Mouse (Mus musculus) limb, embryonic 15.5 days (tissue): ENCODE data around the gene Nr1h3. TPM values are rescaled to one million over a fixed set of nuclear protein-coding genes. Genes with fewer than 3 reads are reported as not detected.

ENCODE experiments used
- ATAC-seq: fragments of 200-750 bp; cut with Nextera tagmentation; 2 replicates; pipeline ENCODE4 v1.8.0; 2017; ENCODE audit warnings: low read depth, moderate TSS enrichment; ENCODE audit not compliant: insufficient number of reproducible peaks, low FRiP score, low TSS enrichment
- H3K27ac ChIP-seq: fragments of 300-500 bp; sonication (generic); 2 replicates; pipeline ENCODE4 v1.5.1; 2015; ENCODE audit warnings: moderate library complexity, mild to moderate bottlenecking, inconsistent platforms
- H3K27me3 ChIP-seq: fragments of 300-500 bp; sonication (generic); 2 replicates; pipeline ENCODE4 v1.6.1; 2015; ENCODE audit warnings: inconsistent platforms
- H3K36me3 ChIP-seq: fragments of 300-500 bp; sonication (generic); 2 replicates; pipeline ENCODE4 v1.6.1; 2015; ENCODE audit warnings: inconsistent platforms
- H3K4me1 ChIP-seq: fragments of 300-500 bp; sonication (generic); 2 replicates; pipeline ENCODE4 v1.6.1; 2015; ENCODE audit warnings: inconsistent platforms
- H3K4me2 ChIP-seq: fragments of 300-500 bp; sonication (generic); 2 replicates; pipeline ENCODE4 v1.6.1; 2015; ENCODE audit warnings: mild to moderate bottlenecking, inconsistent platforms
- H3K4me3 ChIP-seq: fragments of 300-500 bp; sonication (generic); 2 replicates; pipeline ENCODE4 v1.5.1; 2015; ENCODE audit warnings: mild to moderate bottlenecking, inconsistent platforms
- H3K9ac ChIP-seq: fragments of 300-500 bp; sonication (generic); 2 replicates; pipeline ENCODE4 v1.6.1; 2015; ENCODE audit warnings: inconsistent platforms
- H3K9me3 ChIP-seq: fragments of 300-500 bp; sonication (generic); 2 replicates; pipeline ENCODE4 v1.6.1; 2016; ENCODE audit warnings: inconsistent platforms
- WGBS: fragments of 180-500 bp; shearing (Covaris S2); methylation state at CpG from one replicate; pipeline ENCODE4 v1.1.7; 2015; 5-methylcytosine and 5-hydroxymethylcytosine counted together
- polyA plus RNA-seq: library from polyadenylated mRNA; unstranded; fragments of >200 nt; fragmentation: Nextera tagmentation; extraction: Ambion mirVana; gene quantifications from 2 replicates; pipeline ENCODE4 v1.2.1, GENCODE M21; 2015

Nr1h3 gene
- polyA plus RNA-seq, 1 experiment from 2014 or later = 2.2 TPM

- 59% methylated on average over 4 of the region's 4 CpGs for WGBS
- peaks cover 54% of the 10 kb centered on the region for H3K36me3 ChIP-seq
- no peak overlapping the region for H3K27ac ChIP-seq
- no peaks in the 10 kb centered on the region for H3K9me3 ChIP-seq
- no peaks in the 10 kb centered on the region for H3K27me3 ChIP-seq
- H3K4me3 ChIP-seq = no peak overlapping the region
- no peak overlapping the region for H3K4me2 ChIP-seq
- H3K9ac ChIP-seq = no peak overlapping the region
- no peak for ATAC-seq
- no peaks in the 10 kb centered on the region for H3K4me1 ChIP-seq
These were observed 14.4 kb upstream of the Nr1h3 start for GRCm38 (mm10) chr2:91217032-91217431.

- no peak overlapping the region for H3K4me2 ChIP-seq
- H3K4me3 ChIP-seq = no peak overlapping the region
- peaks cover 84% of the 10 kb centered on the region for H3K36me3 ChIP-seq
- H3K27ac ChIP-seq = no peak overlapping the region
- H3K27me3 ChIP-seq = no peaks in the 10 kb centered on the region
- no peaks in the 10 kb centered on the region for H3K9me3 ChIP-seq
- H3K9ac ChIP-seq = no peak overlapping the region
- no peak for ATAC-seq
- H3K4me1 ChIP-seq = no peaks in the 10 kb centered on the region
These were observed 10.7 kb upstream of the Nr1h3 start for GRCm38 (mm10) chr2:91213311-91213710.

DNA sequence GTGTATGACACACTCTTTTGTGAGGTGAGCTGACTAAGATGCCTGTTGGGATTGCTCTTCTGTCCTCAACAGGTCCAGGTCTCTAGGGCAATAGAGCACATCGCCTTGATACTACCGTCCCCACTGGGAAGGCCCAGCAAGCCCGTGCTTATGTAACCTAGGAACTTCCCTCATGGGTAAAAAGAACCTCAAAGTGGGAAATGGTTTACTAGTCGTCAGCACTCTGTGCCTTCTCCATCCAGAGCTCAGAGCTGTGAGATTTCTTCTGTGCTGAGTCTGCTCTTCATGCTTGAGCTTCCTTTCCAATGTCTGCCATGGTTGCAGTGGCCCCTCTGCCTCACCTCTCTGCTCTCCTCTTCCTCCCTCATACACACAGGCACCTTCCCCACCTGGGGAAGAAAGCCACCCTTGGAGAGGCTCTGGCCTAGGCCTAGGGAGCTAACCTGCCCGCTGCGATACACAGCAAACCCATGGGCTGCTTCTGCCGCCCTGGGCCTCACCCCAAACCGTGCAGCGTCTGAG lies 3.7 kb upstream of the Nr1h3 start:
- no peaks in the 10 kb centered on the region for H3K9me3 ChIP-seq
- no peak for ATAC-seq
- H3K36me3 ChIP-seq = peaks cover 60% of the 10 kb centered on the region
- no peak overlapping the region for H3K9ac ChIP-seq
- WGBS = 93% methylated on average over 9 of the region's 9 CpGs
- H3K27ac ChIP-seq = no peak overlapping the region
- H3K4me2 ChIP-seq = no peak overlapping the region
- peaks cover 16% of the 10 kb centered on the region for H3K4me1 ChIP-seq
- H3K27me3 ChIP-seq = no peaks in the 10 kb centered on the region
- no peak overlapping the region for H3K4me3 ChIP-seq

DNA sequence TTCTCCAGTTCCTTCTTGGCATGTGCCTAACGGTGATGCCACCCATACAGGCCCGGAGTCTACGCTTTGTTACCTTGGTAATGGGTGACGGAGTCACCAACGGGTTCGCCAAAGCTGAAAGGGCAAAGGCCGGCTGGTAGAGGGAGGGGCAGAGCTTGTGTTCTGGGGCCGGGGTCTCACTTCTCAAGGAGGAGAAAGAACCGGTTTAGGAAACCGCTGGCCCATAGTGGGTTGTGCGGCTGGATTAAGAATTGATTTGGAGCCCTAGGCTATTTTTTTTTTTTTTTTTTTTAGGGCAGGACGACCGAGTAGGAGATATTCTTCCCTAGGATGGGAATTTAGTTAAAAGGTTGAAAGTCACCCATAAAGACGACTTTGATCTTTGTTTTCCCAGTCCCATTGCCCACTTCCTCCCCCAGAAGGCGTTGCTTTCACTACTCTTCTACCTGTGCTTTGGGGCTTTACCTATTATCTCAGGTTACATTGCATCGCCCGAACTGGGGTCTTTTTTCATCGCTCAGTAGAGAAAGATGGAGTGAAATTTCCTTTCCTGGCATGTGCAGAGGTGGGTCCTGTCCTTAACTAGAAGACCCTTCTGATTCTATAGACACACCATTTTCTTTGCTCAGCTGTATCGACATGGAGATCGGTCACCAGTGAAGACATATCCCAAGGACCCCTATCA lies 480 bp upstream of the Nr1h3 start:
- H3K27me3 ChIP-seq = no peaks in the 10 kb centered on the region
- peak overlapping the region; percentile 91 for H3K27ac ChIP-seq
- peak overlapping the region; percentile 75 for H3K4me3 ChIP-seq
- 9% methylated on average over 20 of the region's 20 CpGs for WGBS
- peaks cover 16% of the 10 kb centered on the region for H3K4me1 ChIP-seq
- no peaks in the 10 kb centered on the region for H3K9me3 ChIP-seq
- H3K36me3 ChIP-seq = peaks cover 30% of the 10 kb centered on the region
- peak overlapping the region; percentile 76 for H3K9ac ChIP-seq
- no peak; the same call in 1 of the 2 replicates for ATAC-seq
- H3K4me2 ChIP-seq = peak overlapping the region; percentile 63

- no peak overlapping the region for H3K4me3 ChIP-seq
- H3K9me3 ChIP-seq = no peaks in the 10 kb centered on the region
- 84% methylated on average over 3 of the region's 3 CpGs for WGBS
- H3K4me1 ChIP-seq = peaks cover 23% of the 10 kb centered on the region
- H3K9ac ChIP-seq = no peak overlapping the region
- no peak overlapping the region for H3K27ac ChIP-seq
- ATAC-seq = no peak
- H3K27me3 ChIP-seq = no peaks in the 10 kb centered on the region
- no peaks in the 10 kb centered on the region for H3K36me3 ChIP-seq
- H3K4me2 ChIP-seq = no peak overlapping the region
These were observed 3.7 kb downstream of the Nr1h3 start for GRCm38 (mm10) chr2:91198888-91199287.

GRCm38 (mm10) chr2:91196577-91197001 lies 6.0 kb downstream of the Nr1h3 start:
- H3K4me1 ChIP-seq = peaks cover 12% of the 10 kb centered on the region
- no peaks in the 10 kb centered on the region for H3K27me3 ChIP-seq
- 68% methylated on average over 3 of the region's 3 CpGs for WGBS
- no peak overlapping the region for H3K27ac ChIP-seq
- no peaks in the 10 kb centered on the region for H3K9me3 ChIP-seq
- no peak overlapping the region for H3K4me3 ChIP-seq
- no peak overlapping the region for H3K4me2 ChIP-seq
- H3K36me3 ChIP-seq = no peaks in the 10 kb centered on the region
- no peak for ATAC-seq
- no peak overlapping the region for H3K9ac ChIP-seq

DNA sequence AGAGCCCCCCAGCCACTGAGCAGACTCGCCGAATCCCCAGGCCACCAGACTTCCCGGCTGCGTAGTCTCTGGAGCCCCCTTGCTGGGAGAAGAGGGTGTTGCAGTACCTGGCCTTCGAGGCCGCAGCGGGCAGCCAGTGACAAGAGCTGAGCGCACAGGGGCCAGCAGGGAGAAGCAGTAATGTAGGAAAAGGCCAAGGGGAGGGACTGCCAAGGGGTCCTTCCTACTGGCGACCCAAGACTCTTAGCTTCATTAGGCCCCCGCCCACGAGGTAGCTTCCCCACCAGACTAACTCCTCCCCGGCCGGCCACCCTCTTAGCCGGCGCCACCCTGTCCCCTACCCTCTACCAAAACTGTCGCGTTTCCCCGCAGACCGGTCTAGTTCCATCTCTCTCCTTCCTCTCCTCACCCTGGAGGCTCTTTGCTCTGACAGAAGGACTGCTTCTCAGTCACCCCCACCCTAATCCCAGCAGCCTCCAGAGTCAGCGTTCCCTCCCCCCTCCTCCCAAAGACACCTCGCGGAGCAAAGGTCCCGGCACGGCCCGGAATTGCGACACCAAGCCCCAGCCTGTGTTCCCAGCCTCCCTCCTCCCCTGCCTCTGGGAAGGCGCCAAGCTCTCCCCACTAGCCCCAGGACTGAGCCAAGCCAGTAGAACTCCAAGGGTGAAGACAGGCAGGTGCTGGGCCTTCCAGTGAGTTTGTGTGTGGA lies 7.9 kb downstream of the Nr1h3 start:
- no peaks in the 10 kb centered on the region for H3K9me3 ChIP-seq
- WGBS = under 1% methylated on average over 27 of the region's 27 CpGs

GRCm38 (mm10) chr2:91190501-91190900 lies 12.1 kb downstream of the Nr1h3 start:
- H3K27me3 ChIP-seq = 0 out of 2 replicates have a peak, but pooled peaks cover 3% of the 10 kb centered on the region
- no peak overlapping the region for H3K9ac ChIP-seq
- no peak for ATAC-seq
- no peak overlapping the region for H3K27ac ChIP-seq
- no peak overlapping the region for H3K4me3 ChIP-seq
- H3K36me3 ChIP-seq = no peaks in the 10 kb centered on the region
- H3K9me3 ChIP-seq = no peaks in the 10 kb centered on the region
- H3K4me1 ChIP-seq = peaks cover 12% of the 10 kb centered on the region
- H3K4me2 ChIP-seq = no peak overlapping the region
- WGBS = 89% methylated on average over 16 of the region's 16 CpGs

More for the DNA sequence above, 7.9 kb downstream of the Nr1h3 start:
- peaks cover 12% of the 10 kb centered on the region for H3K4me1 ChIP-seq
- peak; percentile 75; the same call in 1 of the 2 replicates for ATAC-seq
- H3K9ac ChIP-seq = peak overlapping the region; percentile 26; the same call in 1 of the 2 replicates
- H3K27ac ChIP-seq = no peak overlapping the region
- H3K27me3 ChIP-seq = 0 out of 2 replicates have a peak, but pooled peaks cover 3% of the 10 kb centered on the region
- H3K4me2 ChIP-seq = peak overlapping the region; percentile 77
- H3K4me3 ChIP-seq = peak overlapping the region; percentile 39
- no peaks in the 10 kb centered on the region for H3K36me3 ChIP-seq

- Histone ChIP-seq H3K27me3 (0 out of 2 replicates have a peak, but pooled peaks cover 3% of the 10 kb centered on the region), H3K9ac (no peak overlapping the region), H3K9me3 (no peaks in the 10 kb centered on the region), H3K36me3 (no peaks in the 10 kb centered on the region), H3K27ac (no peak overlapping the region), H3K4me2 (no peak overlapping the region), H3K4me3 (no peak overlapping the region), H3K4me1 (peaks cover 7% of the 10 kb centered on the region)
- WGBS = 57% methylated on average over 4 of the region's 4 CpGs
- ATAC-seq = no peak
These were observed 15.2 kb downstream of the Nr1h3 start for GRCm38 (mm10) chr2:91187431-91187830.

- WGBS = 65% methylated on average over 1 of the region's 1 CpGs
- H3K27me3 ChIP-seq = 0 out of 2 replicates have a peak, but pooled peaks cover 3% of the 10 kb centered on the region
- H3K36me3 ChIP-seq = no peaks in the 10 kb centered on the region
- no peak overlapping the region for H3K9ac ChIP-seq
- H3K4me1 ChIP-seq = peaks cover 15% of the 10 kb centered on the region
- no peaks in the 10 kb centered on the region for H3K9me3 ChIP-seq
- H3K4me2 ChIP-seq = no peak overlapping the region
- no peak overlapping the region for H3K27ac ChIP-seq
- no peak overlapping the region for H3K4me3 ChIP-seq
- ATAC-seq = no peak
These were observed 16.4 kb downstream of the Nr1h3 start for GRCm38 (mm10) chr2:91186208-91186607.

- peaks cover 15% of the 10 kb centered on the region for H3K4me1 ChIP-seq
- no peaks in the 10 kb centered on the region for H3K9me3 ChIP-seq
- no peak for ATAC-seq
- peak within 1 kb of the TSS; percentile 71 for H3K4me2 ChIP-seq
- H3K4me3 ChIP-seq = peak within 1 kb of the TSS; percentile 82
- no peaks in the 10 kb centered on the region for H3K36me3 ChIP-seq
- WGBS = 62% methylated on average over 15 of the region's 15 CpGs
- no peaks in the 10 kb centered on the region for H3K27me3 ChIP-seq
- peak within 1 kb of the TSS; percentile 62 for H3K9ac ChIP-seq
- H3K27ac ChIP-seq = peak within 1 kb of the TSS; percentile 82
These were observed 18.8 kb downstream of the Nr1h3 start, which contains the start of gene Madd for GRCm38 (mm10) chr2:91183711-91184405. Gene Madd (minus strand): TSS chr2:91183837.
